Mouse (Mus musculus) liver, embryonic 13.5 days (tissue): ENCODE measurements around the gene Carnmt1. TPM values are rescaled to one million over a fixed set of nuclear protein-coding genes. Genes with fewer than 3 reads are reported as not detected.

Source experiments
- ATAC-seq: fragments of 200-750 bp; cut with Nextera tagmentation; 2 replicates; pipeline ENCODE4 v1.8.0; 2017; ENCODE audit warnings: low read depth, mild to moderate bottlenecking, moderate number of reproducible peaks, moderate library complexity
- DNase-seq: peaks from one replicate; pipeline ENCODE4 v3.0.0; 2022
- H3K27ac ChIP-seq: fragments of 300-500 bp; sonication (generic); 2 replicates; pipeline ENCODE4 v1.5.1; 2015; ENCODE audit warnings: moderate library complexity, mild to moderate bottlenecking, inconsistent platforms
- H3K27me3 ChIP-seq: fragments of 300-500 bp; sonication (generic); 2 replicates; pipeline ENCODE4 v1.6.1; 2015; ENCODE audit warnings: mild to moderate bottlenecking, inconsistent platforms
- H3K36me3 ChIP-seq: fragments of 300-500 bp; sonication (generic); 2 replicates; pipeline ENCODE4 v1.6.1; 2015; ENCODE audit warnings: mild to moderate bottlenecking, inconsistent platforms
- H3K4me1 ChIP-seq: fragments of 300-500 bp; sonication (generic); replicated peaks from 2 replicates; pipeline ENCODE4 v1.6.1; 2015; ENCODE audit warnings: inconsistent platforms
- H3K4me2 ChIP-seq: fragments of 300-500 bp; sonication (generic); 2 replicates; pipeline ENCODE4 v1.6.1; 2015; ENCODE audit warnings: inconsistent platforms, mild to moderate bottlenecking, moderate library complexity
- H3K4me3 ChIP-seq: fragments of 300-500 bp; sonication (generic); replicated peaks from 2 replicates; pipeline ENCODE4 v1.5.1; 2015; ENCODE audit warnings: mild to moderate bottlenecking, inconsistent platforms
- H3K9ac ChIP-seq: fragments of 300-500 bp; sonication (generic); 2 replicates; pipeline ENCODE4 v1.6.1; 2015; ENCODE audit warnings: mild to moderate bottlenecking, inconsistent platforms
- H3K9me3 ChIP-seq: fragments of 300-500 bp; sonication (generic); replicated peaks from 2 replicates; pipeline ENCODE4 v1.6.1; 2016; ENCODE audit warnings: inconsistent platforms
- WGBS: fragments of 180-500 bp; shearing (Covaris S2); methylation state at CpG from one replicate; pipeline ENCODE4 v1.1.7; 2015; ENCODE audit not compliant: insufficient replicate concordance; 5-methylcytosine and 5-hydroxymethylcytosine counted together
- polyA plus RNA-seq: library from polyadenylated mRNA; unstranded; fragments of >200 nt; fragmentation: Nextera tagmentation; extraction: Ambion mirVana; gene quantifications from 2 replicates; pipeline ENCODE4 v1.2.1, GENCODE M21; 2015

Gene Carnmt1
- polyA plus RNA-seq, 1 experiment from 2014 or later = 25.6 TPM

- peak overlapping the region; percentile 20; the same call in 1 of the 2 replicates for H3K9ac ChIP-seq
- 0 out of 2 replicates have a peak overlapping the region, but pooled peaks have one; percentile 15 for H3K4me2 ChIP-seq
- peak overlapping the region; percentile 72 for H3K27ac ChIP-seq
- no peak overlapping the region for H3K4me3 ChIP-seq
- ATAC-seq (peak; percentile 91), DNase-seq (peak; percentile 37)
- no peaks in the 10 kb centered on the region for H3K9me3 ChIP-seq
- H3K36me3 ChIP-seq = peaks cover 34% of the 10 kb centered on the region
- WGBS = 21% methylated on average over 4 of the region's 4 CpGs
- peaks cover 16% of the 10 kb centered on the region for H3K4me1 ChIP-seq
- H3K27me3 ChIP-seq = no peaks in the 10 kb centered on the region
Observed at GRCm38 (mm10) chr19:18682142-18682541, 11.6 kb downstream of the Carnmt1 start.

GRCm38 (mm10) chr19:18687556-18687955 lies 17.0 kb downstream of the Carnmt1 start:
- H3K27ac ChIP-seq = no peak overlapping the region
- 61% methylated on average over 3 of the region's 3 CpGs for WGBS
- H3K9ac ChIP-seq = no peak overlapping the region
- 0 out of 2 replicates have a peak, but pooled peaks cover 4% of the 10 kb centered on the region for H3K36me3 ChIP-seq
- ATAC-seq (no peak), DNase-seq (no peak)
- no peaks in the 10 kb centered on the region for H3K9me3 ChIP-seq
- no peaks in the 10 kb centered on the region for H3K27me3 ChIP-seq
- H3K4me3 ChIP-seq = no peak overlapping the region
- no peak overlapping the region for H3K4me2 ChIP-seq
- peaks cover 22% of the 10 kb centered on the region for H3K4me1 ChIP-seq

- H3K27me3 ChIP-seq = no peaks in the 10 kb centered on the region
- H3K9me3 ChIP-seq = no peaks in the 10 kb centered on the region
- peak; percentile 93 for ATAC-seq
- H3K4me1 ChIP-seq = peaks cover 58% of the 10 kb centered on the region
- WGBS = 16% methylated on average over 3 of the region's 3 CpGs
- H3K4me3 ChIP-seq = peak overlapping the region; percentile 7
- peak overlapping the region; percentile 96 for H3K27ac ChIP-seq
- peaks cover 14% of the 10 kb centered on the region for H3K36me3 ChIP-seq
- H3K4me2 ChIP-seq = peak overlapping the region; percentile 60
- H3K9ac ChIP-seq = peak overlapping the region; percentile 51
- peak; percentile 27 for DNase-seq
Observed at GRCm38 (mm10) chr19:18692176-18692575, 21.6 kb downstream of the Carnmt1 start.

GRCm38 (mm10) chr19:18692768-18693167 lies 22.2 kb downstream of the Carnmt1 start:
- 68% methylated on average over 2 of the region's 2 CpGs for WGBS
- peak overlapping the region; percentile 60 for H3K9ac ChIP-seq
- ATAC-seq = peak; percentile 61
- DNase-seq = no peak
- peaks cover 58% of the 10 kb centered on the region for H3K4me1 ChIP-seq
- H3K36me3 ChIP-seq = peaks cover 20% of the 10 kb centered on the region
- no peaks in the 10 kb centered on the region for H3K27me3 ChIP-seq
- no peaks in the 10 kb centered on the region for H3K9me3 ChIP-seq
- peak overlapping the region; percentile 96 for H3K27ac ChIP-seq
- H3K4me2 ChIP-seq = peak overlapping the region; percentile 60
- H3K4me3 ChIP-seq = peak overlapping the region; percentile 7

DNA sequence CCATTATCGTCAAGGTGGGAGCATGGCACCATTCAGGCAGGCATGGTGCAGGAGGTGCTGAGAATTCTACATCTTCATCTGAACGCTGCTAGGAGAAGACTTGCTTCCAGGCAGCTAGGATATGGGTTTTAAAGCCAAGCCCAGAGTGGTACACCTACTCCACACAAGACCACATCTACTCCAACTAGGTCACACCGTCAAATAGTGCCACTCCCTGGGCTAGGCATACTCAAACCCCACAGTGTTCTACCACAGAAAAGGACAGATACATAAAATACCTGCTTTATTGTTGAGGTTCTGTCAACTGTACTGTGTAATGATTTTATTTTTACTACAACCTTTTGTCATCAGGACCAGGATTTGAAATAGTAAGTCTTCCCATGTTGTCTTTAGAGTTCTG lies 24.6 kb downstream of the Carnmt1 start:
- H3K36me3 ChIP-seq = peaks cover 30% of the 10 kb centered on the region
- H3K27ac ChIP-seq = peak overlapping the region; percentile 84
- peak; percentile 61 for ATAC-seq
- H3K4me3 ChIP-seq = no peak overlapping the region
- H3K9me3 ChIP-seq = no peaks in the 10 kb centered on the region
- H3K9ac ChIP-seq = no peak overlapping the region
- peaks cover 58% of the 10 kb centered on the region for H3K4me1 ChIP-seq
- H3K27me3 ChIP-seq = no peaks in the 10 kb centered on the region
- peak overlapping the region; percentile 13; the same call in 1 of the 2 replicates for H3K4me2 ChIP-seq
- 72% methylated on average over 3 of the region's 3 CpGs for WGBS
- DNase-seq = no peak

DNA sequence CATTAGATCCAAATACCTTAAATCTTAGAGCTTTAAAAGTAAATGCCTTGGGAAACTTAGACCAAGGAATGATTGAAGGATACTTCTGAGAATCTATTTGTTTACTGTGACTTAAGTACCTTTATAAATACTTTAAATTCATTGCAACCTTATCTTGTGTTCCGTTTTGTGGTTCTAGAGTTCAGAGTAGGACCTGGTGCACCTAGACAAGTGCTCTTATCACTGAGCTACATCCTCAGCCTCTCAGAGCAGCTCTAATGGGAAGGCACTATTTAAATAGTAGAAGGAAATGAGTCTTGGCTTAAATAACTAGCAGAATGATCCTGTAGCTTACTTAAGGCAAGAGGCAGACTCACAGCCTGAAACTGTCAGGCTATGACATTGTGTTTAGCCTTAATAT lies 25.0 kb downstream of the Carnmt1 start:
- Histone ChIP-seq H3K27me3 (no peaks in the 10 kb centered on the region), H3K36me3 (peaks cover 34% of the 10 kb centered on the region), H3K27ac (peak overlapping the region; percentile 81), H3K4me1 (peaks cover 57% of the 10 kb centered on the region), H3K9me3 (no peaks in the 10 kb centered on the region), H3K4me3 (no peak overlapping the region), H3K9ac (peak overlapping the region; percentile 43), H3K4me2 (peak overlapping the region; percentile 41)
- ATAC-seq (peak; percentile 84), DNase-seq (no peak)
- WGBS = 18% methylated on average over 1 of the region's 1 CpGs

- H3K4me3 ChIP-seq = no peak overlapping the region
- H3K4me1 ChIP-seq = peaks cover 11% of the 10 kb centered on the region
- no peaks in the 10 kb centered on the region for H3K9me3 ChIP-seq
- ATAC-seq = no peak
- no peak overlapping the region for H3K4me2 ChIP-seq
- H3K27me3 ChIP-seq = no peaks in the 10 kb centered on the region
- no peak overlapping the region for H3K27ac ChIP-seq
- H3K36me3 ChIP-seq = peaks cover 4% of the 10 kb centered on the region
- no peak for DNase-seq
- H3K9ac ChIP-seq = no peak overlapping the region
Observed at GRCm38 (mm10) chr19:18708101-18708500, 37.5 kb downstream of the Carnmt1 start.

- no peak overlapping the region for H3K4me2 ChIP-seq
- no peaks in the 10 kb centered on the region for H3K9me3 ChIP-seq
- H3K27ac ChIP-seq = no peak overlapping the region
- H3K36me3 ChIP-seq = peaks cover 10% of the 10 kb centered on the region
- ATAC-seq (no peak), DNase-seq (no peak)
- no peak overlapping the region for H3K9ac ChIP-seq
- H3K27me3 ChIP-seq = no peaks in the 10 kb centered on the region
- peaks cover 31% of the 10 kb centered on the region for H3K4me1 ChIP-seq
- 80% methylated on average over 6 of the region's 6 CpGs for WGBS
- no peak overlapping the region for H3K4me3 ChIP-seq
Observed at GRCm38 (mm10) chr19:18710903-18711302, 40.3 kb downstream of the Carnmt1 start.

- Histone ChIP-seq H3K27ac (peak overlapping the region; percentile 99), H3K9ac (peak overlapping the region; percentile 99; the same call in 1 of the 2 replicates), H3K4me2 (peak overlapping the region; percentile 85), H3K9me3 (no peaks in the 10 kb centered on the region), H3K36me3 (peaks cover 10% of the 10 kb centered on the region), H3K27me3 (no peaks in the 10 kb centered on the region), H3K4me3 (peak overlapping the region; percentile 99), H3K4me1 (peaks cover 33% of the 10 kb centered on the region)
- WGBS = 77% methylated on average over 9 of the region's 9 CpGs
- ATAC-seq (no peak), DNase-seq (no peak)
Observed at GRCm38 (mm10) chr19:18711589-18711988, 41.0 kb downstream of the Carnmt1 start.

DNA sequence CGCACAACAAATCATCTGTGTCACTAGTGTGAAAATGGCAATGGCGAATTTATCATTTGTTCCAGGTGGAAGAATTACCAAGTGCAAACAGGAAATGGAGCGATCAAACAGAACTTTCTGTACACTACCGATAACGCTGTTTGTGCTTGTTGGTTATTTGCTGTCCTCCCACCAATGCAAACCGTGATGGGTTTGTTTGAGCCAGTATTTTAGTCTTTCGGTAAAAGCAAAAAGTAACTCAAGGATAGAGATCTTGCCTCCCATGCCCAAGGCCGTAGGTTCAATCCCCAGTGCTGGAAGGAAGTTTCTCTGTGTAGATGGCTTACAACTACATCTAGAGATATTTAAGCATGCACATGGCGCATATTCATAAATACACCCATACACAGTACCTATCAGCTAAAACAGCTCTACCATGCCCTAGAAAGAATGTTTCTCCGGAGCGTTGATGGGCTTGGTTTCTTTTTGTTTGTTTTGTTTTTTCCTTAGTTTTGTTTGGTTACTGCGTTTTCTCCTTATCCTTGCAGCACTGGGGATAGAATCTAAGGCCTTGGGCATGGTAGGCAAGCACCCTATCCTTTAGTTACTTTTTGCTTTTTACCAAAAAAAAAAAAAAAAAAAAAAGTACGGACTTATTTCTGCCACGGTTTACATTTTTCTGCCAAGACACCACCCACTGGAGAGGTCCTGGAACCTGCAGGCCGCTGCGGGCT lies 41.7 kb downstream of the Carnmt1 start:
- Histone ChIP-seq H3K36me3 (peaks cover 13% of the 10 kb centered on the region), H3K9ac (peak overlapping the region; percentile 99), H3K9me3 (no peaks in the 10 kb centered on the region), H3K27me3 (no peaks in the 10 kb centered on the region), H3K4me3 (peak overlapping the region; percentile 99), H3K4me1 (peaks cover 33% of the 10 kb centered on the region), H3K4me2 (peak overlapping the region; percentile 85), H3K27ac (peak overlapping the region; percentile 99)
- 24% methylated on average over 16 of the region's 16 CpGs for WGBS
- ATAC-seq (no peak), DNase-seq (peak; percentile 18)

- Histone ChIP-seq H3K27me3 (no peaks in the 10 kb centered on the region), H3K4me2 (peak within 1 kb of the TSS; percentile 85), H3K4me1 (peaks cover 33% of the 10 kb centered on the region), H3K27ac (peak within 1 kb of the TSS; percentile 99), H3K9me3 (no peaks in the 10 kb centered on the region), H3K36me3 (peaks cover 19% of the 10 kb centered on the region), H3K9ac (peak within 1 kb of the TSS; percentile 99), H3K4me3 (peak within 1 kb of the TSS; percentile 99)
- WGBS = under 1% methylated on average over 44 of the region's 49 CpGs
- DNase-seq (peak; percentile 98), ATAC-seq (peak; percentile 95)
Observed at GRCm38 (mm10) chr19:18712866-18713300, 42.3 kb downstream of the Carnmt1 start, which contains the start of gene D030056L22Rik. Gene D030056L22Rik (plus strand): TSS chr19:18713193.
